Mouse (Mus musculus): ENCODE data around the gene Tarbp1.

DNA sequence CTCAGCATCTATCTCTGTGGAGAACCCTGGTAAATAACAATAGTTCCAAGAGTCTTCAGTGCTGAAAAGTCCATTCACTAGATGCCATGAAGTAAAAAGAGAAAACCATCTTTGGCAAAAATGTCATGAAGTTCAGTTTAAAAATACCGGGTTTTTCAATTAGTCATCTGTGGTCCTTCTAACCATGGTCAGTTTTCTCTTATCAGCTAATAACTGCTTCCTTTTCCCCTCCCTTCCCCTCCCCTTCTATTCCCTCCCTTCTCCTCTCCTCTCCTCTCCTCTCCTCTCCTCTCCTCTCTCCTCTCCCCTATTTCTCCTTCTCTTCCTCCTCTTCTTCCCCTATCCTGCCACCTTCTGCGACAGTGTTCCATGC is 7.5 kb upstream of the Tarbp1 start:
- TF ChIP-seq CTCF (IDR thresholded peaks at IDR 0.05; ENCODE audit: low read depth) = no peak
- no peak for TF ChIP-seq EP300 (optimal IDR thresholded peaks at IDR 0.05)

All from stomach, postnatal 0 days (tissue).